Mouse (Mus musculus) lung, embryonic 15.5 days (tissue): ENCODE data around the gene Bcl11b. TPM values are rescaled to one million over a fixed set of nuclear protein-coding genes. Genes with fewer than 3 reads are reported as not detected.

Source experiments
- ATAC-seq: fragments of 200-750 bp; cut with Nextera tagmentation; 2 replicates; pipeline ENCODE4 v1.8.0; 2017; ENCODE audit warnings: moderate number of reproducible peaks, borderline replicate concordance; ENCODE audit not compliant: low FRiP score, low TSS enrichment; ENCODE audit errors: extremely low read depth
- H3K27ac ChIP-seq: fragments of 300-500 bp; sonication (generic); 2 replicates; pipeline ENCODE4 v1.5.1; 2015; ENCODE audit warnings: moderate library complexity, mild to moderate bottlenecking, inconsistent platforms
- H3K27me3 ChIP-seq: fragments of 300-500 bp; sonication (generic); 2 replicates; pipeline ENCODE4 v1.6.1; 2015; ENCODE audit warnings: inconsistent platforms
- H3K36me3 ChIP-seq: fragments of 300-500 bp; sonication (generic); 2 replicates; pipeline ENCODE4 v1.6.1; 2015; ENCODE audit warnings: inconsistent platforms
- H3K4me1 ChIP-seq: fragments of 300-500 bp; sonication (generic); 2 replicates; pipeline ENCODE4 v1.6.1; 2015; ENCODE audit warnings: inconsistent platforms
- H3K4me2 ChIP-seq: fragments of 300-500 bp; sonication (generic); 2 replicates; pipeline ENCODE4 v1.6.1; 2015; ENCODE audit warnings: inconsistent platforms, mild to moderate bottlenecking, moderate library complexity
- H3K4me3 ChIP-seq: fragments of 300-500 bp; sonication (generic); 2 replicates; pipeline ENCODE4 v1.5.1; 2015; ENCODE audit warnings: mild to moderate bottlenecking, inconsistent platforms
- H3K9ac ChIP-seq: fragments of 300-500 bp; sonication (generic); 2 replicates; pipeline ENCODE4 v1.6.1; 2015; ENCODE audit warnings: inconsistent platforms
- H3K9me3 ChIP-seq: fragments of 300-500 bp; sonication (generic); 2 replicates; pipeline ENCODE4 v1.6.1; 2016; ENCODE audit warnings: inconsistent platforms
- WGBS: fragments of 180-500 bp; shearing (Covaris S2); methylation state at CpG from one replicate; pipeline ENCODE4 v1.1.7; 2015; 5-methylcytosine and 5-hydroxymethylcytosine counted together
- polyA plus RNA-seq: library from polyadenylated mRNA; unstranded; fragments of >200 nt; fragmentation: Nextera tagmentation; extraction: Ambion mirVana; gene quantifications from 2 replicates; pipeline ENCODE4 v1.2.1, GENCODE M21; 2015

The Bcl11b gene
- polyA plus RNA-seq, 1 experiment from 2014 or later = 5.2 TPM

- no peaks in the 10 kb centered on the region for H3K36me3 ChIP-seq
- no peaks in the 10 kb centered on the region for H3K27me3 ChIP-seq
- no peak overlapping the region for H3K9ac ChIP-seq
- no peak overlapping the region for H3K27ac ChIP-seq
- no peaks in the 10 kb centered on the region for H3K9me3 ChIP-seq
- H3K4me3 ChIP-seq = no peak overlapping the region
- ATAC-seq = no peak
- H3K4me2 ChIP-seq = no peak overlapping the region
- WGBS = 56% methylated on average over 6 of the region's 6 CpGs
- no peaks in the 10 kb centered on the region for H3K4me1 ChIP-seq
Measured at GRCm38 (mm10) chr12:107884330-107885065, 118.9 kb downstream of the Bcl11b start.

- 80% methylated on average over 9 of the region's 9 CpGs for WGBS
- no peaks in the 10 kb centered on the region for H3K4me1 ChIP-seq
- H3K4me2 ChIP-seq = no peak overlapping the region
- H3K4me3 ChIP-seq = no peak overlapping the region
- H3K36me3 ChIP-seq = no peaks in the 10 kb centered on the region
- no peaks in the 10 kb centered on the region for H3K9me3 ChIP-seq
- H3K27me3 ChIP-seq = no peaks in the 10 kb centered on the region
- H3K27ac ChIP-seq = no peak overlapping the region
- ATAC-seq = no peak
- H3K9ac ChIP-seq = no peak overlapping the region
Measured at GRCm38 (mm10) chr12:107881726-107882125, 121.7 kb downstream of the Bcl11b start.

DNA sequence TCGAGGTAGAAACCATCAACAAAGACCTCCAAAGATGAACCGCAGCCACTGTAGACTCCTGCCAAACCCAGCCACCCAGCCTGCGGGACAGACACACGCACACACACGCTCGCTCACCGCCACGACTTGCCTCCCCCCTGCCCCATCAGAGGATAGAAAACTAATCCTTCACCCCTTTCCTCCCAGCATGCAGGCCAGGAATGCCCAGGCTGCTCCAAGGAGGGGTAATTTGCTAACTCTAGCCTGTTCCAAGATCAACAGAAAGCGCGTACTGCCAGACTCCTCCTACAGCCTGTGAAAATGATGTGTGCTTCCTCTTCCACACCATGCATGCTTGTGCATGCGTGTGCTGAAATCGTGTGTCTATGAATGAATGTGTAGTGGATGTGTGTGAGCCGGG is 122.7 kb downstream of the Bcl11b start:
- 59% methylated on average over 13 of the region's 13 CpGs for whole genome bisulfite sequencing
- Histone ChIP-seq H3K27me3 (no peaks in the 10 kb centered on the region), H3K36me3 (no peaks in the 10 kb centered on the region), H3K4me1 (no peaks in the 10 kb centered on the region), H3K27ac (no peak overlapping the region), H3K9me3 (no peaks in the 10 kb centered on the region), H3K4me3 (no peak overlapping the region), H3K9ac (no peak overlapping the region), H3K4me2 (no peak overlapping the region)
- ATAC-seq = no peak

- WGBS = 84% methylated on average over 16 of the region's 16 CpGs
- Histone ChIP-seq H3K4me3 (no peak overlapping the region), H3K9me3 (no peaks in the 10 kb centered on the region), H3K9ac (no peak overlapping the region), H3K27ac (no peak overlapping the region), H3K4me2 (no peak overlapping the region), H3K4me1 (no peaks in the 10 kb centered on the region), H3K36me3 (no peaks in the 10 kb centered on the region), H3K27me3 (no peaks in the 10 kb centered on the region)
- ATAC-seq = no peak
Measured at GRCm38 (mm10) chr12:107879114-107879777, 124.2 kb downstream of the Bcl11b start.

GRCm38 (mm10) chr12:107876237-107876636 is 127.2 kb downstream of the Bcl11b start:
- no peak overlapping the region for H3K4me3 ChIP-seq
- no peaks in the 10 kb centered on the region for H3K36me3 ChIP-seq
- H3K4me2 ChIP-seq = no peak overlapping the region
- ATAC-seq = no peak
- no peaks in the 10 kb centered on the region for H3K9me3 ChIP-seq
- H3K27ac ChIP-seq = no peak overlapping the region
- no peak overlapping the region for H3K9ac ChIP-seq
- H3K27me3 ChIP-seq = no peaks in the 10 kb centered on the region
- no peaks in the 10 kb centered on the region for H3K4me1 ChIP-seq
- 83% methylated on average over 9 of the region's 9 CpGs for WGBS

DNA sequence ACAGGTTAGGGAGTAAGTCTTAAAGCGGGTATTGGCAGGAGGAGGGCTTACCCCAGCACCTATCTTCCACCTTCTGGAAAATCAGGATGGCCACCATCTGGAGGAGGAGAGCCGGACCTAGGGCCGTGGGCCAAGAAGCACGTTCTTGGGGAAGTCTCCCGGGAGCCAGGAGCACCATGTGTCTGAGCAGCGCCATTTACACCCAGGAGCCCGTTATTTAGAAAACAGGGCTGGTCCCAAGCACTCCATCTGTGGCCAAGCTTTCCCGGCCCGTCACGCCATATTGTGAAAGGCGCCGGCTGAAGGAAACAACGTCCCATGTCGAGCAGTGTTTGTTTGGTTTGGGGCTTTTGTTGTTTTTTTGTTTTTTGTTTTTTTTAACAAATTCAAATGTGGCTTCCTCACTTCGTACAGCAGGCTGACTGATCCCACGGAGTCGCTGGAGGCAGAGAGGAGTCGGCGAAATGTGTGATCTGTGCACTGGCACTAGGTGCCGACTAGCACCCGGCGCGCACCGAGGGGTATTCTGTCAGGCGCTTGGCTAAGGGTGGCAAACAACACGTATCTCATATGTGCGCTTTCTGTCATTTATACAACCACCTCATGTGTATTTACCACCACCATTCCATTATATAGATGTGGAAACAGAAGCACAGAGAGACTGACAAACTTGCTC is 128.8 kb downstream of the Bcl11b start:
- no peaks in the 10 kb centered on the region for H3K36me3 ChIP-seq
- H3K9ac ChIP-seq = no peak overlapping the region
- no peaks in the 10 kb centered on the region for H3K9me3 ChIP-seq
- H3K4me3 ChIP-seq = no peak overlapping the region
- no peak overlapping the region for H3K4me2 ChIP-seq
- WGBS = 86% methylated on average over 27 of the region's 27 CpGs
- no peak; the same call in 1 of the 2 replicates for ATAC-seq
- H3K4me1 ChIP-seq = no peaks in the 10 kb centered on the region
- H3K27ac ChIP-seq = no peak overlapping the region
- no peaks in the 10 kb centered on the region for H3K27me3 ChIP-seq

DNA sequence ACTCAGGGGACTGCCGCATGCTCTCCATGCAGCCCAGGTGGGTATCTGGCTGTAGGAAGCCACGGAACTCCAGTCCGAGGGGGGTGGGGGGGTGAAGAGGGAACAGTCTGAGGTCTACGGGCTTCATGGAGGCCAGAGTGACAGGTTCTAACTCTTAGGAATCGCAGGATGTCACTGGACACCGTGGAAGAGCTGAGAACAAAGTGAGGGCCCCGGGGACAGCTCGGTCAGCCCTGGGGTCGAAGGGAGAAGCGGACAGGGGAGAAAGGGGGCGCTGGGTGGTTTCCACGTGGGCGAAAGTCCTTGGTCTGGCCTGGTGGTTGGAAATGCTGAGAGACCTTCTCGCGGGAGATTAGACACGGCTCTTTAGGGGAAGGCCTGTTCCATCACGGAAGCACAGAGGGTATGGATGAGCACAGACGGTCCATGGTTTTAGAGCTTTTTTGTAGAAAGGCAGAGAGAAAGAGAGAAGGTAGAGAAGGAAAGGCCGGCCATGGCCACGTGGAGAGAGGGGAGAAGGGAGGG is 133.8 kb downstream of the Bcl11b start:
- Histone ChIP-seq H3K36me3 (no peaks in the 10 kb centered on the region), H3K9ac (no peak overlapping the region), H3K4me2 (no peak overlapping the region), H3K27me3 (no peaks in the 10 kb centered on the region), H3K4me1 (no peaks in the 10 kb centered on the region), H3K27ac (no peak overlapping the region), H3K9me3 (no peaks in the 10 kb centered on the region), H3K4me3 (no peak overlapping the region)
- ATAC-seq = no peak
- WGBS = 82% methylated on average over 20 of the region's 20 CpGs

DNA sequence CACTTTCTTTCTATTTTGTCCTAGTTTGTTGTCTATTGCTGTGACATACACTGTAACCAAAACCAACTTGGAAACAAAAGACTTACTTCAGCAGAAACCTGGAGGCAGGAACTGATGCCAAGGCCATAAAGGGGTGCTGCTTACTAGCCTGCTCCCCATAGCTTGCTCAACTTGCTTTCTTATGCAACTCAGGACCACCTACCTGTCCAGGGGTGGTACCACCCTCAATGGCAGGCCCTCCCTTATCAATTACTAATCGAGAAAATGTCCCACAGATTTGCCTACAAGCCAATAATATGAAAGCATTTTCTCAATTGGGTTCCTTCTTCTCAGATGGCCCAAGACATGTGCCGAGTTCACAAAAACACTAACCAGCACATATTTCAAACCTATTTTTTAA is 135.1 kb downstream of the Bcl11b start:
- Histone ChIP-seq H3K36me3 (no peaks in the 10 kb centered on the region), H3K4me1 (no peaks in the 10 kb centered on the region), H3K9me3 (no peaks in the 10 kb centered on the region), H3K27me3 (no peaks in the 10 kb centered on the region), H3K4me2 (no peak overlapping the region), H3K27ac (no peak overlapping the region), H3K9ac (no peak overlapping the region), H3K4me3 (no peak overlapping the region)
- ATAC-seq = no peak
- WGBS = 85% methylated on average over 2 of the region's 2 CpGs

Other genes with a start within 250 kb of the Bcl11b start
- 84.3 and 87.2 TPM in 2 replicates for gene Setd3, start 175.7 kb upstream of the Bcl11b start, polyA plus RNA-seq
- gene Ccnk, start 176.0 kb upstream of the Bcl11b start, polyA plus RNA-seq = 3.0 and 3.3 TPM in 2 replicates